Mouse (Mus musculus) MEL (cell line): ENCODE data around the gene Igtp. TPM values are rescaled to one million over a fixed set of nuclear protein-coding genes. Genes with fewer than 3 reads are reported as not detected.

Source experiments
- DNase-seq: peaks from one replicate; pipeline ENCODE4 v3.0.0; 2011; ENCODE audit warnings: low read depth, low spot score
- H3K27ac ChIP-seq: 2 replicates; pipeline ENCODE4 v1.5.1; 2012; ENCODE audit warnings: low read depth, mild to moderate bottlenecking, control low read depth, low read length, moderate library complexity; ENCODE audit not compliant: control insufficient read depth
- H3K27me3 ChIP-seq, 2 experiments: fragments of 150-350 bp in 1 of 2; sonication (generic) in 1 of 2; 2 replicates each; pipeline ENCODE4 v1.6.1; 2012; ENCODE audit warnings: low read length in 2 of 2, mild to moderate bottlenecking in 2 of 2, improper control_type of control experiment in 1 of 2, moderate library complexity in 1 of 2; ENCODE audit not compliant: insufficient read depth in 2 of 2, control insufficient read depth in 1 of 2
- H3K36me3 ChIP-seq, 2 experiments: 2 replicates each; pipeline ENCODE4 v1.6.1; 2012 to 2014; ENCODE audit warnings: low read length in 2 of 2, improper control_type of control experiment in 1 of 2, inconsistent platforms in 1 of 2, mild to moderate bottlenecking in 1 of 2; ENCODE audit not compliant: insufficient read depth in 2 of 2, control insufficient read depth in 1 of 2
- H3K4me1 ChIP-seq, 2 experiments: fragments of 150-350 bp in 1 of 2; sonication (generic) in 1 of 2; 2 replicates each; pipeline ENCODE4 v1.6.1; 2012; ENCODE audit warnings: low read length in 2 of 2, improper control_type of control experiment in 1 of 2, mild to moderate bottlenecking in 1 of 2; ENCODE audit not compliant: insufficient read depth in 2 of 2, control insufficient read depth in 1 of 2
- H3K4me3 ChIP-seq, 2 experiments: fragments of 150-350 bp in 1 of 2; sonication (generic) in 1 of 2; 2 replicates each; pipeline ENCODE4 v1.5.1; 2012; ENCODE audit warnings: low read depth in 2 of 2, low read length in 2 of 2, mild to moderate bottlenecking in 2 of 2, moderate library complexity in 2 of 2, control low read depth in 1 of 2, improper control_type of control experiment in 1 of 2; ENCODE audit not compliant: control insufficient read depth in 1 of 2, insufficient read depth in 1 of 2
- H3K79me2 ChIP-seq: 2 replicates; pipeline ENCODE4 v1.6.1; 2012; ENCODE audit warnings: mild to moderate bottlenecking, low read length, moderate library complexity; ENCODE audit not compliant: control insufficient read depth, poor library complexity, insufficient read depth
- H3K9ac ChIP-seq: 2 replicates; pipeline ENCODE4 v1.6.1; 2012; ENCODE audit warnings: low read depth, mild to moderate bottlenecking, control low read depth, low read length, moderate library complexity; ENCODE audit not compliant: control insufficient read depth, poor library complexity, severe bottlenecking
- H3K9me3 ChIP-seq: fragments of 150-350 bp; sonication (generic); replicated peaks from 2 replicates; pipeline ENCODE4 v1.6.1; 2012; ENCODE audit warnings: mild to moderate bottlenecking, low read length, improper control_type of control experiment, moderate library complexity; ENCODE audit not compliant: insufficient read depth
- BHLHE40 ChIP-seq: IDR thresholded peaks from 2 replicates; pipeline ENCODE4 v1.6.1; 2012; ENCODE audit warnings: low read depth, mild to moderate bottlenecking, inconsistent platforms, low read length, improper control_type of control experiment, borderline replicate concordance
- CHD1 ChIP-seq: IDR thresholded peaks from 2 replicates; pipeline ENCODE4 v1.6.1; 2012; ENCODE audit warnings: low read depth, mild to moderate bottlenecking, inconsistent platforms, low read length, improper control_type of control experiment
- CHD2 ChIP-seq: IDR thresholded peaks from 2 replicates; pipeline ENCODE4 v1.6.1; 2011; ENCODE audit warnings: low read length, improper control_type of control experiment
- CTCF ChIP-seq, 3 experiments: IDR thresholded peaks in 2 of 3; conservative IDR thresholded peaks in 1 of 3; 2 replicates each; pipeline ENCODE4 v1.5.1; 2011 to 2012; ENCODE audit warnings: low read length in 3 of 3, low read depth in 2 of 3, mild to moderate bottlenecking in 2 of 3, improper control_type of control experiment in 1 of 3, inconsistent platforms in 1 of 3, mixed read lengths in 1 of 3, moderate library complexity in 1 of 3; ENCODE audit not compliant: control insufficient read depth in 1 of 3, insufficient read depth in 1 of 3, poor library complexity in 1 of 3, severe bottlenecking in 1 of 3
- E2F4 ChIP-seq: IDR thresholded peaks from 2 replicates; pipeline ENCODE4 v1.6.1; 2011; ENCODE audit warnings: low read depth, low read length, improper control_type of control experiment, borderline replicate concordance
- ELF1 ChIP-seq: IDR thresholded peaks from 2 replicates; pipeline ENCODE4 v1.6.1; 2014; ENCODE audit warnings: low read depth, mild to moderate bottlenecking, inconsistent platforms, low read length, improper control_type of control experiment, moderate library complexity
- EP300 ChIP-seq, 2 experiments: IDR thresholded peaks; 2 replicates each; pipeline ENCODE4 v1.6.1; 2011; ENCODE audit warnings: improper control_type of control experiment in 2 of 2, low read length in 2 of 2, low read depth in 1 of 2, mild to moderate bottlenecking in 1 of 2
- GATA1 ChIP-seq: IDR thresholded peaks from 2 replicates; pipeline ENCODE4 v1.6.1; 2011; ENCODE audit warnings: low read depth, low read length, improper control_type of control experiment
- HCFC1 ChIP-seq: IDR thresholded peaks from 2 replicates; pipeline ENCODE4 v1.6.1; 2012; ENCODE audit warnings: low read depth, mild to moderate bottlenecking, inconsistent platforms, low read length, improper control_type of control experiment, moderate library complexity
- JUND ChIP-seq: IDR thresholded peaks from 2 replicates; pipeline ENCODE4 v1.6.1; 2011; ENCODE audit warnings: low read depth, mild to moderate bottlenecking, improper control_type of control experiment, low read length
- KAT2A ChIP-seq: conservative IDR thresholded peaks from 2 replicates; pipeline ENCODE4 v1.6.1; 2012; ENCODE audit warnings: low read depth, low read length, improper control_type of control experiment, inconsistent platforms
- MAFK ChIP-seq: IDR thresholded peaks from 2 replicates; pipeline ENCODE4 v1.6.1; 2011; ENCODE audit warnings: low read depth, mild to moderate bottlenecking, low read length, improper control_type of control experiment, borderline replicate concordance
- MAX ChIP-seq: IDR thresholded peaks from 2 replicates; pipeline ENCODE4 v1.6.1; 2011; ENCODE audit warnings: low read length, improper control_type of control experiment
- MYC ChIP-seq: IDR thresholded peaks from 2 replicates; pipeline ENCODE4 v1.6.1; 2011; ENCODE audit warnings: low read depth, mild to moderate bottlenecking, low read length, improper control_type of control experiment, moderate library complexity
- NELFE ChIP-seq: IDR thresholded peaks from 2 replicates; pipeline ENCODE4 v1.6.1; 2011; ENCODE audit warnings: low read depth, low read length, improper control_type of control experiment
- NRF1 ChIP-seq: IDR thresholded peaks from 2 replicates; pipeline ENCODE4 v1.6.1; 2014; ENCODE audit warnings: low read depth, mild to moderate bottlenecking, inconsistent platforms, low read length, improper control_type of control experiment, moderate library complexity; ENCODE audit not compliant: poor library complexity, insufficient read depth, severe bottlenecking
- POLR2A ChIP-seq, 2 experiments: IDR thresholded peaks; 2 replicates each; pipeline ENCODE4 v1.6.1; 2011 to 2012; ENCODE audit warnings: low read length in 2 of 2, mild to moderate bottlenecking in 2 of 2, control low read depth in 1 of 2, improper control_type of control experiment in 1 of 2, low read depth in 1 of 2, moderate library complexity in 1 of 2; ENCODE audit not compliant: control insufficient read depth in 1 of 2, insufficient read depth in 1 of 2, poor library complexity in 1 of 2
- POLR2AphosphoS2 ChIP-seq: IDR thresholded peaks from 2 replicates; pipeline ENCODE4 v1.6.1; 2011; ENCODE audit warnings: low read length, improper control_type of control experiment
- POLR2AphosphoS5 ChIP-seq: IDR thresholded peaks from 2 replicates; pipeline ENCODE4 v1.6.1; 2012; ENCODE audit warnings: low read depth, borderline replicate concordance, mild to moderate bottlenecking, inconsistent platforms, low read length, moderate library complexity, mixed read lengths
- RCOR1 ChIP-seq: IDR thresholded peaks from 2 replicates; pipeline ENCODE4 v1.6.1; 2012; ENCODE audit warnings: low read depth, mild to moderate bottlenecking, inconsistent platforms, low read length, improper control_type of control experiment
- SIN3A ChIP-seq: IDR thresholded peaks from 2 replicates; pipeline ENCODE4 v1.6.1; 2012; ENCODE audit warnings: low read length, improper control_type of control experiment, inconsistent platforms
- SMC3 ChIP-seq: IDR thresholded peaks from 2 replicates; pipeline ENCODE4 v1.6.1; 2011; ENCODE audit warnings: low read depth, low read length, improper control_type of control experiment
- TAL1 ChIP-seq: IDR thresholded peaks from 2 replicates; pipeline ENCODE4 v1.6.1; 2012; ENCODE audit warnings: mild to moderate bottlenecking, inconsistent platforms, low read length, moderate library complexity, mixed read lengths
- TCF12 ChIP-seq: IDR thresholded peaks from 2 replicates; pipeline ENCODE4 v1.6.1; 2014; ENCODE audit warnings: low read depth, mild to moderate bottlenecking, inconsistent platforms, low read length, improper control_type of control experiment, moderate library complexity
- UBTF ChIP-seq: IDR thresholded peaks from 2 replicates; pipeline ENCODE4 v1.6.1; 2012; ENCODE audit warnings: low read depth, mild to moderate bottlenecking, inconsistent platforms, low read length, improper control_type of control experiment, moderate library complexity, borderline replicate concordance; ENCODE audit not compliant: insufficient read depth
- USF2 ChIP-seq, 2 experiments: IDR thresholded peaks; 2 replicates each; pipeline ENCODE4 v1.6.1; 2011 to 2012; ENCODE audit warnings: improper control_type of control experiment in 2 of 2, low read length in 2 of 2, borderline replicate concordance in 1 of 2, inconsistent platforms in 1 of 2, low read depth in 1 of 2, mild to moderate bottlenecking in 1 of 2; ENCODE audit not compliant: insufficient read depth in 1 of 2
- ZC3H11A ChIP-seq: IDR thresholded peaks from 2 replicates; pipeline ENCODE4 v1.6.1; 2012; ENCODE audit warnings: low read depth, mild to moderate bottlenecking, inconsistent platforms, low read length, improper control_type of control experiment
- ZKSCAN1 ChIP-seq: IDR thresholded peaks from 2 replicates; pipeline ENCODE4 v1.6.1; 2012; ENCODE audit warnings: low read depth, mild to moderate bottlenecking, inconsistent platforms, low read length, improper control_type of control experiment, moderate library complexity
- ZNF384 ChIP-seq: IDR thresholded peaks from 2 replicates; pipeline ENCODE4 v1.6.1; 2012; ENCODE audit warnings: low read depth, mild to moderate bottlenecking, inconsistent platforms, low read length, improper control_type of control experiment
- polyA plus RNA-seq, 2 experiments: library from polyadenylated mRNA; stranded (reverse) in 1 of 2; unstranded in 1 of 2; fragments of >175 nt in 1 of 2; fragments of >200 nt in 1 of 2; gene quantifications; 2 replicates each; pipeline versions ENCODE4 v1.2.1 to v1.2.4; 2012; ENCODE audit warnings: low replicate concordance in 2 of 2, low read depth in 1 of 2; ENCODE audit not compliant: insufficient read length in 2 of 2, insufficient read depth in 1 of 2, missing spikeins in 1 of 2
- total RNA-seq: library from RNA; depleted of rRNA; stranded (reverse); fragments of 300-350 nt; gene quantifications from 2 replicates; pipeline ENCODE4 v1.2.3, GENCODE M21; 2012

Igtp gene
- total and polyA plus RNA-seq, 3 experiments, result 3.6 to 3.7 TPM; not detected in 1

- H3K79me2 ChIP-seq, result peaks cover 28% of the 10 kb centered on the region
- H3K27ac ChIP-seq, result peak overlapping the region; percentile 30
- no peaks in the 10 kb centered on the region for H3K27me3 ChIP-seq
- H3K4me1 ChIP-seq, result peaks cover 4 to 7% of the 10 kb centered on the region in 2 experiments
- no peaks in the 10 kb centered on the region for H3K9me3 ChIP-seq
- TF ChIP-seq MAFK, result no peak
- TF ChIP-seq TAL1, result no peak
- peak; percentile 54; the same call in 1 of the 2 replicates for TF ChIP-seq SIN3A
- peaks cover 17 to 21% of the 10 kb centered on the region in 2 experiments for H3K36me3 ChIP-seq
- H3K9ac ChIP-seq, result peak overlapping the region; percentile 90
- peak overlapping the region; percentile 82 to 86 for H3K4me3 ChIP-seq
- no peak for DNase-seq
Measured at GRCm38 (mm10) chr11:58167822-58168166, 31.6 kb upstream of the Igtp start.

- H3K79me2 ChIP-seq, result peaks cover 29% of the 10 kb centered on the region
- peak within 1 kb of the TSS; percentile 90 for H3K9ac ChIP-seq
- H3K9me3 ChIP-seq, result no peaks in the 10 kb centered on the region
- peak within 1 kb of the TSS; percentile 30 for H3K27ac ChIP-seq
- peaks cover 18 to 20% of the 10 kb centered on the region in 2 experiments for H3K36me3 ChIP-seq
- H3K27me3 ChIP-seq, result no peaks in the 10 kb centered on the region
- peak; percentile 94 for DNase-seq
- peak within 1 kb of the TSS; percentile 82 to 86 for H3K4me3 ChIP-seq
- H3K4me1 ChIP-seq, result peaks cover 4 to 8% of the 10 kb centered on the region in 2 experiments
- TF ChIP-seq POLR2A (IDR thresholded peaks at IDR 0.05; ENCODE audit: control insufficient read depth in 1 of 2, insufficient read depth in 1 of 2, low read depth in 1 of 2, low read length in 2 of 2, poor library complexity in 1 of 2), result peak; percentile 97 to 98
- peak; percentile 68; the same call in 1 of the 2 replicates for TF ChIP-seq UBTF
- TF ChIP-seq MYC, result peak; percentile 70; the same call in 1 of the 2 replicates
- no peak for TF ChIP-seq SMC3
- TF ChIP-seq TCF12, result peak; percentile 49; the same call in 1 of the 2 replicates
- peak; percentile 61 for TF ChIP-seq SIN3A
- no peak for TF ChIP-seq JUND
- TF ChIP-seq ELF1, result 0 out of 2 replicates have a peak, but pooled peaks have one; percentile 37
- TF ChIP-seq CHD1, result no peak
- TF ChIP-seq HCFC1, result peak; percentile 80
- TF ChIP-seq MAFK, result no peak
- TF ChIP-seq ZNF384, result 0 out of 2 replicates have a peak, but pooled peaks have one; percentile 7
- no peak for TF ChIP-seq E2F4
- TF ChIP-seq USF2 (IDR thresholded peaks at IDR 0.05; ENCODE audit: borderline replicate concordance in 1 of 2, insufficient read depth in 1 of 2, low read depth in 1 of 2, low read length in 2 of 2), result no peak
- no peak for TF ChIP-seq CHD2
- TF ChIP-seq CTCF (IDR thresholded peaks at IDR 0.05 in 2 of 3, conservative IDR thresholded peaks at IDR 0.05 in 1 of 3; ENCODE audit: control insufficient read depth in 1 of 3, insufficient read depth in 1 of 3, low read depth in 2 of 3, low read length in 3 of 3, poor library complexity in 1 of 3, severe bottlenecking in 1 of 3), result 0 out of 6 replicates have a peak, but pooled peaks of 1 of the 3 experiments have one; percentile 15
- peak; percentile 97 for TF ChIP-seq NELFE
- no peak for TF ChIP-seq ZKSCAN1
- no peak for TF ChIP-seq BHLHE40
- TF ChIP-seq TAL1, result no peak
- no peak for TF ChIP-seq POLR2AphosphoS5
- no peak for TF ChIP-seq ZC3H11A
- no peak; the same call in 1 of the 2 replicates for TF ChIP-seq KAT2A
- peak; percentile 75 for TF ChIP-seq MAX
- TF ChIP-seq NRF1, result no peak
- no peak for TF ChIP-seq EP300 (IDR thresholded peaks at IDR 0.05; ENCODE audit: low read depth in 1 of 2, low read length in 2 of 2)
- peak; percentile 82 for TF ChIP-seq POLR2AphosphoS2
- TF ChIP-seq RCOR1, result no peak
- no peak for TF ChIP-seq GATA1
Measured at GRCm38 (mm10) chr11:58168167-58168915, 31.0 kb upstream of the Igtp start, which contains the start of gene Gemin5. TSS of gene Gemin5 (minus strand) at chr11:58168539.
